Mouse (Mus musculus): Measurements from ENCODE around the gene St8sia1.

The St8sia1 gene

DNA sequence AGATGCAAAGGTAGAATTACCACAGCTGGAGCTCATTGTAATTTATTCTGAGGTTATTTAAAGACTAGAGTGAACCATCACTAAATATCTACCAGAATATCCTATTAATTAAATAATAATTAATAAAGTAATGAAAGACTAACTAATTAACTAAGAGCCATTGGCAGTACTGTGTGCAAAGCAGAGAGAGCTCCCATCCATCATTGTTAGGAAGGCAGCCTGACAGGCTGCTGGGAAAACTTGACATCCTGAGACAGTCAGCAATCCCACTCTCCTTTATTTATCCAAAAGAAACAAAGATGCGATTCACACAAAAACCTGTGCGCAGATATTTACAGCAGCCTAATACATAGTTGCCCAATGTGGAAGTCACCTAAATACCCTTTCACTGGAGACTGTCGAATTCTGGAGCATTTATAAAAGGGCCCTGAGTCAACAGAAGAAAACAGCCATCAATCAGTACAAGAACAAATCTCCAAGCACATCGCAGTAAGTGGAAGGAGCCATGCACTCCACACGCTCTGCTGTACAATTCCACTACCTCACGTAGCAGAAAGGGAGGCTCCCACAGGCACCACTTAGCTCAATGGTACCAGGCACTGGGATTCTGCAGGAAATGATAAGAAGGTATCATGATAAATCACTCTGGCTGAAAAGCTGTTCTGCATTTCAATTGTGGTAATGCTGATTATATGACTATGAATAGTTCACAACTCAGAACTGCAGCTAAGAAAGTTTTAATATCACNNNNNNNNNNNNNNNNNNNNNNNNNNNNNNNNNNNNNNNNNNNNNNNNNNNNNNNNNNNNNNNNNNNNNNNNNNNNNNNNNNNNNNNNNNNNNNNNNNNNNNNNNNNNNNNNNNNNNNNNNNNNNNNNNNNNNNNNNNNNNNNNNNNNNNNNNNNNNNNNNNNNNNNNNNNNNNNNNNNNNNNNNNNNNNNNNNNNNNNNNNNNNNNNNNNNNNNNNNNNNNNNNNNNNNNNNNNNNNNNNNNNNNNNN is 15.7 kb upstream of the St8sia1 start:
- DNase-seq (ENCODE audit: low spot score in 2 of 2) = no peak

DNA sequence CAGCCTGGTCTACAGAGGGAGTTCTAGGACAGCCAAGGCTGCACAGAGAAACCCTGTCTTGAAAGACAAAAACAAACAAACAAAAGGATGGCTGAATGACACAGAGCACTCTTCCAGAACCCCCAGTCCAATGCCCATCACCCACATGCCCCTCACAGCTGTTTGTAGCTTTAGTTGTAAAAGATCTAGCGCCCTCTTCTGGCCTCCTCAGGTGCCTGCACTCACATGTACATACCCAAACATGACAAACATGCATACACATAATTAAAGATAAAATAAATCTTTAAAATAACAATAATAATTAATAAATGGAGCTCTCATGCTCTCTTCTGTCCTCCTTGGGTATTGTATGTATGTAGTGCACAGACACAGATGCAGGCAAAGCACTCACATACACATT is 13.0 kb upstream of the St8sia1 start:
- no peak for DNase-seq (ENCODE audit: low spot score in 2 of 2)

DNA sequence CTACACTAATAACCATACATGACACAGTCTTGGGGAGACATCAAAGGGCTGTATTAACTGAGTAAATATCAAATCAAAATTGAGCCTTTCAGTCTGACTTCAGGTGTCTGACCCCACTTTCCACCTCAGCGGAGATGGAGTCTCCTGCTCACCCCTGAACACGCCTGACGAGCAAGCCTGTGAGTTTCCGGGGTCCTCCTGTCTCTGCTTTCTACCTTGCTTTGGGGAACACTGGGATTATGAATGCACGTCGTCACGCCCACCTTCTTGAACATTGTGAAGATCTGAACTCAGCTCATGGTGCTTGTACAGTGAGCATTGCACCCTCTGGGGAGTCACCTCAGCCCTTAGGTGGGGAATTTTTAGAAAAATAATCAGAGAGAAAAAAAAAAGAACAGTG is 9.0 kb upstream of the St8sia1 start:
- no peak for DNase-seq (ENCODE audit: low spot score in 2 of 2)

DNA sequence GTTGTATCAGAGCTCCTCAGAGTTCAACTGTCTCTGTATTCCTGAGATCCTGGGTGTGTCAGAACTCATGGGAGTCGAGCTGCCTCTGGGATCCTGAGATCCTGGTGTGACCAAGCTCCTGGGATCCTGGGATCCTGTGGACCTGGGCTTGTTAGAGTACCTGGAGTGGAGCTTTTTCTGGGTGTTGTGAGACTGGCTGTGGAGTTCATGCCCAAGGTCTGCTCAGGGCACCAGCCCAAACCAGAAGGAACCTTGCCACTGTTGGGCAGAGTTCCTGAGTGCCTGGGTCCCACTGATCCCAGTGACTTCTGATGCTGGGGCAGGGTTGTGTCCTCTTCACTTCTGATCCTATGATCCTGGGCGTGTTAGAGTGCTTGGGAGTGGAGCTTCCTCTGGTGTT is 8.0 kb upstream of the St8sia1 start:
- no peak for DNase-seq (ENCODE audit: low spot score in 2 of 2)

DNA sequence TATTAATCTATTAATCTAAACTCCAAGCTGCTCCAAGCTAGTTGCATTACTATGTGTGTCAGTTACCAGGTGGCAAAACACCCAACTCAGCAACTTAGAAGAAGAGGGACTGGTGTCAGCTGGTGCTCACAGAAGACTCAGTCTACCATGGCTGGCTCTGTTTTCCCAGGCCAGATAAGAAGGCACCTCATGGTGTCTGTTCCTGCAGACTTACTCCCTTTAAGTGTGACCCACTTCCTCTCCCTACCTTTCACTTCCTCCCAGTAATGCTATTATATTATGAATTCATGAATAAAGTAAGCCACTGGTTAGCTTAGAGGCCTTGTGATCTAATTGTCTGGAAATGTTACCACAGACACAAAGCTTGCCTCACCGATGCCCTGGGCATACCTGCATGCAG is 3.2 kb upstream of the St8sia1 start:
- DNase-seq (ENCODE audit: low spot score in 2 of 2) = no peak

DNA sequence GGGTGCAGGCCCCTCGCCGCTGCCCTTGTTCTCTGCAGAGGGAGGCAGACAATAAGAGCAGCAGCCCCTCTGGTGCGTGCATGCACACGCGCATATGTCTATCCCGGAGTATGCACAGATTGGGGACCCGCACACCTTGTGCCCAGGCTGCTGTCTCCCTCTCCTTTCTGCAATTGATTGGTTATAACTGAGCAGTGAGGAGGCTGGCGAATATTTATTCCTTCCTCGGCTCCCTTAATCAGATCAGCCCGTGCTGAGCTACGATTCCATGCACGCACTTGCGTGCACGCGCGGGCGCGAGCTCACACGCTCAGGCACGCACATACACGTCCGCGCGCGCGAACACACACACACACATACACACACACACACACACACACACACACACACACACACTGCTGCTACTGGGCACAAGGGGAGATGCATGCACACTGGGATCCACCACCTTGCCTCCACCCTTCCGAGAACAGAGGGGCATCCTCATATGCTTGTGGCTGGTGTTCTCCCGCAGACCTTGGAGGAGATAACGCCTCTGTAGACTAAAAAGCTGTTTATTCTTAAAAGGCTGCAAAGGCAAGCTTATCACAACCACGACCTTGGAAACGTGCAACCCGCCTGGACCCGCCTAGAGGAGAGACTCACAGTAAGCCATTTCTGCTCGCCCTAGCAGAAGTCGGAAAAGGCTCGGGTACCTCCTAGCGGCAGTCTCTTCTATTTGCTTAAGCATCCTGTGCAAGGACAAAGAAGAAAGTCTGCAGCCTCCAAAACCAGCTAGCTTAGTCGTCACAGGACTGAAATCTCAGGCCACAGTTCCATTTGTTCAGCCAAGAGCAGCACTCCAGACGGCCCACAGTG is 506 bp upstream of the St8sia1 start:
- peak; percentile 74 to 89 for DNase-seq (ENCODE audit: low spot score in 2 of 2)

DNA sequence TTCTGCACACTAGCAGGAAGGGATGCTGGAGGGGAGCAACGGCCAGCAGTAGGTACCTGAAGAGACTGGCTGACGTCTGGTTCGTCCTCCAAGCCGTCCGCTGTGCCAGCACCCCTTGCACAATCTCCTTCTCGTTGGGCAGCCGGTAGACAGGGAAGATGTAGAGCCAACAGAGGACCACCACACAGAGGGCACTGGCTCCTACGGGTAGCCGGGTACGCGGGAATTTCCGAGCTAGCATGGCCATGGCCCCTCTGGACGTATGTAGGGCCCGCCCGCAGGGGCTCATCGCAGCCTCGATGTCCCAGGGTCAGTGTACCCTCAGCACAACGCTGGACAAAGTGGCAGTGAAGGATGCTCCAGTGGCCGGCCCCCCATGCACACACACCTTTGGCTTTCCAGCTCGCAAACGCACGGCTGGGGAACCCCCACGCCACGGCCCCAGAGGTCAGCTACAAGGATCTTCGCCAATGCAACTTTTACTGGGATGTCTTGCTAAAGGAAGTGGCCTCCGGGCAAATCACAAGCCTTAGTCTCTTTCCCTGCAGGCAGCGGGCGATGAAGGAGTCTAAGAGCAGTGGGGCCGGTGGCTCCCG is 674 bp downstream of the St8sia1 start:
- peak in 1 of 2 experiments; percentile 15 for DNase-seq (ENCODE audit: low spot score in 2 of 2)

DNA sequence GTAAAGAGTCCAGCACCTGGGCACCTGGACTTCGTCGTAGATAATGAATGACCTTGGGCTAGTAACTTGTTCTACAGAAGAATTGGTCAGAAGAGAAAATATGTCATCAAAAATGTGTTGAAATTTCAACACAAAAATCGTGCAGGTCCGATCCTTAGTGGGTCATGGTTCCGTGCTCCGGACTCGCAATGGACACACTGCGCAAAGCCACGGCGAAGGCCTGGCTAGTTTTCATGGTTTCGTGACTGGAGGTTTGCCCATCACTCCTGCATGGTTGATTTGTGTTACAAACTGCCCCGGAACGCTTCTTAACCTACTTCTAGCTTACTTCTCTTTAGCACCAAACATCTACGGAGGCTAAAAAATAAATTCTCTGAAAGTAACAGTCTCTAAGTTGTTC is 1.4 kb downstream of the St8sia1 start:
- DNase-seq (ENCODE audit: low spot score in 2 of 2) = no peak

DNA sequence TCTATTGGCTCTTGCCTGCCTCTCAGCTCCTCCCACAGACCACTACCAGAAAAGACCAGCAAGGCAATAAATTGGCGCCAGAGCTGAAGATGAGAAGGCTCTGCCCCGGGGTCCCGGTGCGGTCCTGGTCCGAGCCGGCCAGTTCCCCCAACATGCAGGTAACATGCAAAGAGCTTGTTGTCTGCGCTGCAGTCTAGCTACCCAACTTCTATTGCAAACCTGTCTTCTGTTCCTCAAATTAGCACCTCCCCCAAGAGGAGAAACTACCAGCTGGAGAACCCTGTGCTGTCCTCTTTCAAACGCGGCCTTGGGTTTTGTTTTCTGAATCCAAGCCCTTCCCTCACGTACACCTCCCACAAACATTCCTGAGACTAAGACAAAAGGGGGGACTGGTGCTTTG is 1.8 kb downstream of the St8sia1 start:
- DNase-seq (ENCODE audit: low spot score in 2 of 2) = no peak

DNA sequence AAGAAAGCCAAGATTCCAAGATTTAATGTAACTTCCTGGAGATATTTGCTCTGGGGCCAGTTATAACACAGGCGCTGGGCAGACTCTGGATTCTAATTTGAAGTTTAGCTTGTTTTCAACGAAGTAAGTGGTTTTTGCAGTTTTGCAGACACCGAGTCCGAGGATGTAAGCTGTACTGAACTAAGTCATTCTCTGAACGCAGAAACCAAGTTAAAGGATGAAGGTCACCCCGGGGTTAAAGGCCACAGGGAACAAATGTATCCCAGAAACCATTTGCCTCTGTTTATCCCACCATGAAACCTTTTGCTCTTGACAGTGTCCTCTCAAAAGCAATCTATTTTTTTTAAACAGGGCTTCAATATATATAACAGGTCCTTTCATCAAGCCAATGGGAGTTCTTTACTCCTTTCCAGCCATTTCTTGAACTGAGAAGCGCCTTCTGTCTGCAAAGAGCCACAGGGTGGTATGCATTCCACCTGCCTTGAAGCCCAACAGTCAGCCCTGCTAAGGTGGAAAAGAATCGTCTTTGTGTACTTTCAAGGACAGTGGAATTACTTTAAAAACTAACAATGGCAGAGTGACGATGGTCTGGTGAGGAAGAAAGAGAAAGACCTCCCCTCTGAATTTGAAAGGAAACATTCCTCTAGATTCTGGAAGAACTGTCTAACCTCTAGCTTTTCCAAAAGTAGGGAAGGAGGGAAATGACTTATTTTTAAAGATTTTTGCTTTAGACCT is 2.4 kb downstream of the St8sia1 start:
- DNase-seq (ENCODE audit: low spot score in 2 of 2) = no peak

DNA sequence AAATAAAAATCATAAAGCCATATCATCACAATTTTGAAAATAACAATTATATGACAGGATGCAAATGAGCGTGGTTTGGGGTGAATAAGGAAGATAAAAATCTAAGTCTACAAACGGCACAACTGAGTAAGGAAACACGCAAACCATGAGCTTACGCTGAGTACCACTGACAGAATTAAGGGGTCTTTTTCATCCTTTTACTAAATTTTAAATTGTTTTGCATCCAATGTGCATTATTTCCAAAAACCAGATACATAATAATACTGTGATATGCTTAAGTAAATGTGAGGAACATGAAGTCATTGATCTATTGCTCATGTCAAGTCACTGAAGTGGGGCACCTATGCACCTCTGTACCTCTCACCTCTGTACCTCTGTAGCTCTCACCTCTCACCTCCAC is 7.7 kb downstream of the St8sia1 start:
- DNase-seq (ENCODE audit: low spot score in 2 of 2) = no peak

DNA sequence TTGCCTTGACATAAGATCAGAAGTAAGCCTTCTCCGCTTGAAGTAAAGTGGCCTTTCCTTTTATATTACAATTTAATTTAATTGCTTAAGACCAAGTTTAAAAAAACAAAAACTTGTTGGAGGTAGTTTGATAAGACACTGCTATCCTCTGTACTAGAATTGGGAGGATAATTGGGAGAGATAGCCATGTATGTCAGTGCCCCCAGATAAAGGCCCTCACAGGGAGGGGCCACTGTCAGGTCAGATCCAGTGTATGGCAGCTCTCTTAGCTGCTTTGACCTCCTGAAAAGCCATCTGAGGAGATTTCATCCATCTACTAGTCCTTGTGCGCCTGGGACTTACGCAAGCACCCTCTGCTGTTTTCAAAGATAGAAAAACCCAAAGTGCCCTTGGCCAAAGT is 9.0 kb downstream of the St8sia1 start:
- DNase-seq (ENCODE audit: low spot score in 2 of 2) = no peak

DNA sequence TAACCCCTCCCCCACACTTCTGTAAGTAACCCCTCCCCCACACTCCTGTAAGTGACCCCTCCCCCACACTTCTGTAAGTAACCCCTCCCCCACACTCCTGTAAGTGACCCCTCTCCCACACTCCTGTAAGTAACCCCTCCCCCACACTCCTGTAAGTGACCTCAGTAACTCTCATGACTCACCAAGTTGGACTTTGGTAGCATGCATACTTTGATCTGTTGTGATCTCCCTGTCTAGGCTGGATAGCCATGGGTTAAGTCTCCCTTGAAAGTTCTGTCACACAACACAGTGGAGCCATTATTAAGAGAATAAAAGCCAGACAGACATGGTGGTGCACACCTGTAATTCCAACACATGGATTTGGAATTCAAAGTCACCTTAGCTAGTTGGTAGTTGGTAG is 11.1 kb downstream of the St8sia1 start:
- no peak for DNase-seq (ENCODE audit: low spot score in 2 of 2)

DNA sequence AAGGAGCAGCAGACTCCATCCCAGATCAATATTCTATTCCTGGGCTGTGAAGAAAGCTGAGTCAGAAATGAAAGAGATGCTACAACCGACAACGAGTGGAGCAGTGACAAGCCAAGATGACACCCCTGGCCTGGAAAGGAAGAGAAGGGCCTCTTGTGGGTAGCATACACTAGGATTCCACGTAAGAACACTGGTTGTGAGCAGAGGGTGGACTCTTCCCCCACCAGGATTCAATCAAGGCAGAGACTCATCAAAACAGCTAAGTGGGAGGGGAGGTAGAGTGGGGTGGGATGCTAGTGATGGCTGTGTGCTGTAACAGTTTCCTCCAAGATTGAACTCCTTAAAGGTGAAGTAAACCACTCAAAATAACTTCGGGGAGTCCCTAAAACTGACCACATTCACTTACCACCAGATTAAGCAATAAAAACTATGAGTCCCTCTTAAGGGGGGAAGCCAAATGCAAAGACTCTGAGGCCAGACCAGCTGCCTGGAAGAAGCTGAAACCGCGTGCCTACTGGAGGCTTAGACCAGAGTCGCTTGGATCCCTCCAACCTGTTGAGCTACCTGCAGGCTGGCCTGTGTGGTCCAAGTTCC is 11.8 kb downstream of the St8sia1 start:
- DNase-seq (ENCODE audit: low spot score in 2 of 2) = no peak

DNA sequence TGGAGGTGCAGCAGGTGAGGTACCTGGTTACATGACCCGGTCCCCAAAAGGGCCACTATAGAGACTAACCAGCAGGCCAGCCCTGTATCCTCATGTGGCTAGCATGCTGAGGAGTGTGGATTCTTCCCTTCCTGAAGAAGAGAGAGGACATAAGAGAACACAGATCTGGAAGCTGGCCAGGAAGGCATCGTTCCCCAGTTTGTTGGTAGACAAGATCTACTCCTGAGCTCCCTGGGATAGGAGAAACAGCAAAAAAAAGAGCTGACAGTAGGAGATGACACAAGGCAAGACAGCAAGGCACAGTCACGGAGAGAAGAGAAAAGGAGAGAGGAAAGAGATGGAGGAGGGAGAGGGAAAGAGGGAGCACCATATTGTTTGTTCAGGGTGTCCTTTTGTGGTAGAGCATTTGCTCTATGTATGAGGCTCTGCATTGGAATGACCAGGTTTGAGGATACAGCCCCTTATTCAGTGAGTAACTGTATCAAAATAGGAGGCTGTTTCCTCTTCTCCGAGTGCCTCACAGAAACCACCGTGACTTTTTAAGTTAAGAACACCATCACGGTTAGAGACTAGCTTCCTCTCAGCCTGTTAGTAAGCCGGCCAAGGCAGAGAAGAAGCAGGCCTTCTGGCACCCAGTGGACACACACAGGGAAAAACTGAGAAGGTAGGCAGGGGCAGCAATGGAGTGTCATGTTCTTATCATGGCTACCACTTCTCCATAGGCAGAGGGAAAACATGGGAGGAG is 12.5 kb downstream of the St8sia1 start:
- no peak for DNase-seq (ENCODE audit: low spot score in 2 of 2)

DNA sequence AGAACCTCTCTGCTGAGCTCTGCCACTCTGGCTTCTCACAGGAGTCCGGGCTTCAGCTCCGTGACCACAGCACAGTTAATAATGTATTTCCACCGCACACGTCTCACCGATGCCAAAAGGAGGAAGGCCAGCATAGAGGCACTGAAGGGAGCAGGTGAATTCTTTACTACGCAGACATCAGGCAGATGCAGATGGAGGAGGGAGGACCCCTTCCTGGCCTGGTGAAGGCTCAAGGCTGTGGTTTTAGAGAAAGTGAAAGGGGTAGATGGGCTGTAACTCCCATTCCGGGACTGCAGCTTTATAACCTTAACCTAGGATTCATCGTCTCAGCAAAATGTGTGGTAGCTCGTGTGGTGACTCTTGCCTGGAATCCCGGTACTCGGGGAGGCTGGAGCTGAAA is 13.9 kb downstream of the St8sia1 start:
- no peak for DNase-seq (ENCODE audit: low spot score in 2 of 2)

DNA sequence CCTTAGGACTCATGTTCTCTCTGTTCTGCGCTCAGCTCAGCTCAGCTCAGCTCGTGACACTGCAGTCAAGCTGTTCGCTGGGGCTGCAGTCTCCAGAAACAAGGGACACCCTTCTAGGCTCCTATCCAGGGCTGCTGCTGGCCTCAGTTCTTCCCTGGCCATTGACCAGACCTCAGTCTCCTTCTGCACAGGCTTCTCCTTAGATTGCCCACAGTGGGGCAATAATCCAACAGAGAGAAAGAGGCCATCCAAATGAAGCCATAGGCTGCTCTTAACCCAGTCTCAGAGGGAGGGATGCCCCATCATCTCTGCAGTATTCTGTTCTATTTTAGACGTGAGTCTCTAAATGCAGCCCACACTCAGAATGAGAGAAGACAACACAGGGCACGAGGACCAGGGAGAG is 15.3 kb downstream of the St8sia1 start:
- peak; percentile 42 to 65 for DNase-seq (ENCODE audit: low spot score in 2 of 2)

DNA sequence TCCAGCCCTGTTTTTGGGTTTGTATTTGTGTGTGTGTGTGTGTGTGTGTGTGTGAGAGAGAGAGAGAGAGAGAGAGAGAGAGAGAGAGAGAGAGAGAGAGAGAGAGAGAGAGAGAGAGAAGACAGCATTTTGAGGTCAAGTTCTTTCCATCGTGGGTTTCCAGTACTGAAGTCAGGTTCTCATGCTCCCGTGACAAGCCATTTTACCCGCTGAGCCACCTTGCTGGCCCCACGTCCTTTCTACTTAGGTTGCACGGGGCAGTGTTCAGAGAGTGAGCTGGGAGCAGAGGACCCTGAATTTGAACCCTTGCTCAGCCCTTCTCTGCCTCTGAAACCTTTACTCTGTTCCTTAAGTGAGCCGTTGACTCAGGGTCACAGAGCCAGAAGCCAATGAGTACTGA is 17.2 kb downstream of the St8sia1 start:
- no peak for DNase-seq (ENCODE audit: low spot score in 2 of 2)

DNA sequence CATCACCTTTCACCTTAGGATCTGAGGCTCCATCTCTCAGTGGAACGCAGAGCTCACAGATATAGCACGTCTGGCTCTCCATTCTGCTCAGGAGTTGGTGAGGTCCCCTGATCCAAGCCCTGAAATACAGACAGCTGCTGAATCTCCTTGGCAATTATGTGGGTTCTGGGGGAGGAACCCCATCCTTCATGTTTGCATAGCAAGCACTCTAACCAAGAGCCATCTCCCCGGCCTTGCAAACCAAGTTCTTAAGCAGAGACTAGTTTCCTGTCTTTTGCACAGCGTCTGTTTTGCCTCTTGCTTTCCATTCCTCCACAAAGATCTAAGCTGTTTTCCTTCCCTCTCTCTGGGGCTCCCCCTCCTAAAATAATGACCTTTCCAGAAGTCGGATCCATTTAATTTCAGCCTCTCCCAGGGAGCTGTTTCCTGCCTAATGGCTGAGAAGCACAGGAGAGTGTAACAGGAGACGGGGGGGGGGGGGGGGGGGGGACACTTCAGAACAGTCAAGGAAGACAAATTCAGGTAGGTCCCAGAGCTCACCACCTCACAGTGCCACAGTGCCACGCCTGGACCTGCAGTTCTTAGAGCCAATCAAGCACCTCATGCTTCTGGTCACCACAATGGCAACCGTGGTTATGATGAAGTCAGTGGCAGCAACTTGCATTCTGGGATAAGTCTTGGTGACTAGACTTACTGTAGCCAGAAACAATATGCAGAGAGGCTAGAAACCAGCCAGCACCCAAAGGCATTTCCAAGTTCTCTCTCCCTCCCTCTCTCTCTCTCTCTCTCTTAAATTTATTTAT is 18.0 kb downstream of the St8sia1 start:
- DNase-seq (ENCODE audit: low spot score in 2 of 2) = no peak

DNA sequence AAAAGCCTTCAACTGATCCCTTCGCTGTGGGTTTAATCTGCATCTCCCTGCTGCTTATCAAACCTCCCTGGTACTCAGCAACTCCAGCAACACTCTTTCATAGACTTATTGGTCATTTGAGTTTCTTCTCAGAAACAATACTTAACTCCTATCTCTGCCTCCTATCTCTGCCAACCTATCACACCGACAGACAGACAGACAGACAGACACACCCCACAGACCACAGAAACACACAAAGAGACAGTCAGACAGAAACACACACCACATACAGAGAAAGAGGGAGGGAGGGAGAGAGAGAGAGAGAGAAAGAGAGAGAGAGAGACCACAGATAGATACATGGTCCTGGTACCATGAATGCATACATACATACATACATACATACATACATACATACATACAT is 18.8 kb downstream of the St8sia1 start:
- DNase-seq (ENCODE audit: low spot score in 2 of 2) = no peak
